Mouse (Mus musculus) heart, adult 11 months (tissue): Measurements from ENCODE around the gene Inpp5k.

Experiments used
- DNase-seq: peaks from one replicate; pipeline ENCODE4 v3.0.0; 2022

Inpp5k gene

GRCm38 (mm10) chr11:75678747-75679438, 48.1 kb downstream of the Inpp5k start, which contains the start of gene Crk:
Crk (plus strand) TSS chr11:75679259.
- DNase-seq = peak; percentile 100

GRCm38 (mm10) chr11:75679439-75680171, 48.8 kb downstream of the Inpp5k start:
- peak; percentile 98 for DNase-seq

- peak; percentile 77 for DNase-seq
Observed at GRCm38 (mm10) chr11:75684462-75684861, 53.7 kb downstream of the Inpp5k start.

GRCm38 (mm10) chr11:75684956-75685355, 54.2 kb downstream of the Inpp5k start:
- DNase-seq = no peak

- DNase-seq = no peak
Observed at GRCm38 (mm10) chr11:75687343-75687993, 56.7 kb downstream of the Inpp5k start.

- DNase-seq = no peak
Observed at GRCm38 (mm10) chr11:75688132-75688531, 57.3 kb downstream of the Inpp5k start.

GRCm38 (mm10) chr11:75689977-75690376, 59.2 kb downstream of the Inpp5k start:
- DNase-seq = peak; percentile 75

- DNase-seq = peak; percentile 83
Observed at GRCm38 (mm10) chr11:75691047-75691446, 60.3 kb downstream of the Inpp5k start.

GRCm38 (mm10) chr11:75693570-75693969, 62.8 kb downstream of the Inpp5k start:
- DNase-seq = peak; percentile 83

- peak; percentile 54 for DNase-seq
Observed at GRCm38 (mm10) chr11:75697464-75697863, 66.7 kb downstream of the Inpp5k start.
